Mouse (Mus musculus): ENCODE measurements at regions not wholly inside any gene's neighbourhood (a gene's known extent, or its start where the extent isn't known, plus 50 kb on each side); places are given as distances from the start of the nearest gene placed in this dataset.
A peak's percentile ranks its signal among the peaks of the same experiment; 100 is the strongest.

- no peak for DNase-seq (ENCODE audit: low spot score)
Measured at GRCm38 (mm10) chr11:31282136-31282535, 87.7 kb downstream of the Stc2 start.

GRCm38 (mm10) chr11:31248467-31248866 is 66.2 kb upstream of the Gm17332 start:
- DNase-seq (ENCODE audit: low spot score) = peak; percentile 90
